Mouse (Mus musculus): ENCODE data around the gene Rbm42.

DNA sequence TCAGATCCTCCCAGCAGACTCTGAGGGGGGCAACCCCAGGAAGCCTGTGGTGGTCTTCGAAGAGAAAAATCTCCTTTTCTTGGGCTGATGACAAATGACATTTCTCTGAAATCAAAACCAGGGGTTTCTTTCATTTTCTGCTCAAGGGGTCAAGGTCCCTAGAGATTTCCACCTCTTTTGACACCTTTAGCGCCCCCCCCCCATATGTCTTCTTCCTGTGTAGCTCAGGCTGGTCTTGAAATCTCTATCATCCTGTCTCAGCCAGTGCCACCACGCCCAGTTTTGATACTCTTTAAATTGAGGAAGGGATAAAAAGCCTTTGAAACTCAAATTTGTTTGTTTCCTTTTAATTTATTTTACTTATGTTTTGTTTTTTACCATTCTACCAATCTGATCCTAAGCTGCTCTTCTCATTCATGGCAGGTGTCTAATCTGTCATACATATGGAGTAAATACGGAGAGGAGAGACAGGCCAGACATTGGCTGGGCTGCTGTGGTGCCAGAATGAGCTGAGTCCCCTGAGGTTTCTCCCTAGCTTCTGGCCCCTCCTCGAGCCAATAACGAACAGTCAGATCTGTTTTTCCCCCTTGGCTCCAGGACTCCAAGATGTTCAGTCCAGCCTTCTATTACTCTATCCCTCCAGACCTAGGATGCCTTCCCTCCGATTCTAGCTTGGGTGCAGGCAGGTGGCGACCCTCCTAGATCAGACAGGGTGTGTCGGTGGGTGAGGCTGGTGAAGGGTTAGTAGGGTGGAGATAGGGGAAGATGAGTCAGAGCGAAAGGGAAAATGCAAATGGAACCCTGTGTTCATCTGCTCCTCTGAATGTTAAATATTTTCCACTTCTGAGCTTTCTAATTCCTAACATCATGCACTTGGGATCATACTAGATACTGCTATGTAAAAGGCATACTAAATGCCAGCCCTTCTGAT, 56.3 kb downstream of the Rbm42 start:
- TF ChIP-seq POLR2A (IDR thresholded peaks at IDR 0.05; ENCODE audit: low read depth, low read length), result peak; percentile 72
- peak; percentile 45; the same call in 1 of the 2 replicates for TF ChIP-seq NELFE (IDR thresholded peaks at IDR 0.05; ENCODE audit: low read depth, low read length)
- no peak for TF ChIP-seq CTCF (conservative IDR thresholded peaks at IDR 0.05 in 1 of 2, IDR thresholded peaks at IDR 0.05 in 1 of 2; ENCODE audit: low read depth in 2 of 2, low read length in 2 of 2)
- no peak for TF ChIP-seq ZC3H11A (IDR thresholded peaks at IDR 0.05; ENCODE audit: low read depth, low read length)
- peak; percentile 97 for TF ChIP-seq EP300 (IDR thresholded peaks at IDR 0.05; ENCODE audit: low read length)

All from CH12.LX (cell line).